Mouse (Mus musculus): ENCODE data around the gene Plce1.
"Not testable (repeated sequence)": the region's sequence is repeated elsewhere in the genome, so short reads cannot be mapped to it uniquely, and the experiment has no call there.

The Plce1 gene

DNA sequence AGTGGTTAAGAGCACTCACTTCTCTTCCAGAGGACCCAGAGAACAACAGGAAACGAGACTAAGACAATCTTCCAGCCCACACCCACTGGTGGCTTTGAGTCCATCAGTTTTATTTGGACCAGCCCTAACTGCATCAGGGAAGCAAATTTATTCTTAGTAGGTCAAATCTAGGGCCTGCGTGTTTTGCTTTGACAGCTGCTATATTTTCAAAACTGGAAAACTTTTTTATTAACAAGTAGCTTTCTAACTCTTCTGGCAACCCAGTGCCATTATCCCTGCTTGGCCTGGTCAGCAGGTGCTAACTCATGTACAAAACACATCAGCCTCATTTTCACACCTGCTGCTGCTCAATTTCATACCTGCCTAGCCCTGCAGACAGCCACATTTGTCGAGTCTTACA lies 151.3 kb downstream of the Plce1 start:
- no peak for DNase-seq (ENCODE audit: low read depth, low spot score)

DNA sequence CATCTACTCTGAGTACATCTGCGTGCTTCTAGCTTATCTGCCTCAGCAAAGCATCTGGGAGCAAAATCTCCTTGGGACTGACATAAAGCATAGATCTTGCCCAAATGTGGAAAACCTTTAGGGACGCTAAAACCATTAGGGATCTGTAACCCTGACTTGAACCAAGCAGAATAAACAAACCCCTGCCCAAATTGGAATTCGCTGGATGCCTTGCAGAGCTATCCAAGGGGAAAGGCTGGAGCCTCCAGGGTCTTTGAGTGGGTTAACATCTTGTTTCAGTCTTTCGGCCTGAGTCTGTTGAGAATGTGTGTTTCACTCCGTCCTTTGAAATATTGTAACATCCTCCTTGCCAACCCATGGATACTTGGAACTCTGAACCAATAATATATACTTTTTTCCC lies 152.4 kb downstream of the Plce1 start:
- DNase-seq (ENCODE audit: low read depth, low spot score) = no peak

DNA sequence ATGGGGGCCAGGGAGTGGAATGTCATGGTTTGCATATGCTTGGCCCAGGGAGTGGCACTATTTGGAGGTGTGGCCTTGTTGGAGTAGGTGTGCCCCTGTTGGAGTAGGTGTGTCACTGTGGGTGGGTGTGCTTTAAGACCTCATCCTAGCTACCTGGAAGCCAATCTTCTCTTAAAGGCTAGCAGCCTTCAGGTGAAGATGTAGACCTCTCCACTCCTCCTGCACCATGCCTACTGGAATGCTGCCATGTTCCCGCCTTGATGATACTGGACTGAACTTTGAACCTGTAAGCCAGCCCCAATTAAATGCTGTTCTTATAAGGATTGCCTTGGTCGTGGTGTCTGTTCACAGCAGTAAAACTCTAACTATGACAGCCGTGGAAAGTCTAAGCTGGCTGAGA lies 158.1 kb downstream of the Plce1 start:
- DNase-seq (ENCODE audit: low read depth, low spot score) = no peak

DNA sequence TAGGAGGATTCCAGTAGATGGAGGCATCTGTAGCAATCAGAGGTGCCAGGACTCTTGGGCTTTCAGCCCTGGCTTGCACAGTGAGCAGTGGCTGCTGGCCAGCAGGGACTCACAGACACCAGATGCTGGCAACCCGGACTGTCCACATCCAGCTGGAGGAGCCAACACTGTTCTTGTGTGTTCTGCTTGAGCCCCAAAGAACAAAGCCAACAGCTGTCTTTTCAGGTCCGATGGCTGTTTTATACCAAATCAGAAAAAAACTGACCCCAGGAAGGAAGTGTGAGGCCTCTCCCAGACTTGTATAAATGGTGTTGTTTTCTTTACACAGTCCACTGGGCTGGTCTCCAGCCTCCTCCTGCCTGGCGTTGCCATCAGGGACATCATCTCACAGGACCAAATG lies 158.9 kb downstream of the Plce1 start:
- no peak for DNase-seq (ENCODE audit: low read depth, low spot score)

DNA sequence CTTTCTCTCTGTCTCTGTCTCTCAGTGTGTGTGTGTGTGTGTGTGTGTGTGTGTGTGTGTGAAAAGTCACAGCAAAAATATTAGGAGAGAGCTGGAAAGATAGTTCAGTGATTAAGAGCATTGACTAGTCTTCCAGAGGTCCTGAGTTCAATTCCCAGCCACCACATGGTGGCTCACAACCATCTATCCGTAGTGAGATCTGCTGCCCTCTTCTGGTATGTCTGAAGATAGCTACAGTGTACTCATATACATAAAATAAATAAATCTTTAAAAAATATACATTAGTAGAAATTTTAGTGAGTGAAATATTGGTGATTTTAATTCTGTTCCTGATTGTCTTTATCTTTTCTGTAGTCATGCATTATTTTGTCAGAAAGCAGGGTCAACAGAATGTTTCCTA lies 161.6 kb downstream of the Plce1 start:
- DNase-seq (ENCODE audit: low read depth, low spot score) = not testable (repeated sequence)

DNA sequence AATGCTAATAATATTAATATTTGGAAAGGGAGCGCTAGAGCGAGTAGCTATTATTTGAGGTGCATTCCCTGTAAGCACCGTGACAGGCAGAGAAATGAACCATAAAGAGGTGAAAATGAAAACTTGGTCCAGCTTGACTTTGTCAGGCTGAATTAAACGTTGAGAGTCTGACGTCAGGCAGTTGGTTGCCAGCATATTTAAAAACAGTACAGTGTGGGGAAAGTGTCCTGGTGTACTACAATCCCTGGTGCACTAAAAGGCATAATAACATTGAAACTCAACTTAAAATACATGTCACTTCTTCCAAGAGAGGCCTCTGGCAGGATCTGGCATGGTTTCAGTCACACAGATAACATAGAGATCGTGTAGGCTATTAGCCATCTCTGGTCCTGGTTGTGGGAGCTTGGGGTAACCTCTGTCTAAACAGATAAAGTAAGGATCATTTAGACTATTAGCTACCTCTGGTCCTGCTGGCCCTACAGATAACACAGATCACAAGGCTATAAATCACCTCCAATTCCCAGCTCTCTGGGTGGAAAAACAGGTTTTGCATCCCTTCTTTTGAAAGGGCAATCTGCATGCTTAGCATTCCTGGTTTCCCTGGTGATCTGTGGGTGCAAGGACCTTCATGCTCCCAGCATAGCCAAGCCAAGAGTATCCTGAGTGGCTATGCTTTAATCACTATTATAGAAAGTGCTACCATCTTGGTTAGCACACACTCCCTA lies 164.1 kb downstream of the Plce1 start:
- DNase-seq (ENCODE audit: low read depth, low spot score) = no peak

DNA sequence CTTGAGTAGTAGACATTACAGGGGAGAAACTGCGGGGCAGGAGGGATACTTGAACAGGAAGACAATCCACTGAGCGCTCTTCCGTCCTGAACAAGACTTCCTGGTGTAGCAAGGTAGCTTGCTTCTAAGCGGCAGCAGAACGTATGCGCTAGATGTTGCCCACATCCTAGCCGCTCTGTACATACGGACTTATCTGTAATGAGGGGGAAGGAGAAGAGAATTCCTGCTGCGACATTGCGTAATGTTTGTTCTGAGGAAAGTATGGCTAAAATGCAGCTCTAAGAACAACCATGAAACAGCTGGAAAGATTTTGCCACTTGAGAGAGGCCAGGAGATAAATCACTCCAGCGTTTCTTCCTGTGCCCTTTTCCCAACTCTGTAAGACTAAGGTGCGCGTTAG lies 177.1 kb downstream of the Plce1 start:
- DNase-seq (ENCODE audit: low read depth, low spot score) = no peak

DNA sequence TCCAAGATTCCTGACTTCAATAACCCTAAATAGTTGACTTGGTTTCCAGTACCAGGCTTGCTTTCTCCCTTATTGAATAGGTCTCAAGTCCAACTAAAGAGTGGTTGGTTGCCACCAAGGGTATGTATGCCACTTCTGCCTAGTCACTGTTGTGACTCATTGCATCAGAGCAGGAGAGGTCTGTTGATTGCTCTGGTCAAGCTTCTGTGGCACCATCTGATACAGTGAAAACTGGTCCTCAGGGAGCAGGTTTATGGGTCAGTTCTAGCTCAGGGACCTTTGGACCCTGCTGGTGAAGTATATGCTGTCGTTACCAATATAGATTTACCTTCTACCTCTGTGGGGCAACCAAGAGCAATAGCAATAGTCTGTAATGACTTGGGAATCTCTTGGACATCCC lies 184.5 kb downstream of the Plce1 start:
- DNase-seq (ENCODE audit: low read depth, low spot score) = no peak

DNA sequence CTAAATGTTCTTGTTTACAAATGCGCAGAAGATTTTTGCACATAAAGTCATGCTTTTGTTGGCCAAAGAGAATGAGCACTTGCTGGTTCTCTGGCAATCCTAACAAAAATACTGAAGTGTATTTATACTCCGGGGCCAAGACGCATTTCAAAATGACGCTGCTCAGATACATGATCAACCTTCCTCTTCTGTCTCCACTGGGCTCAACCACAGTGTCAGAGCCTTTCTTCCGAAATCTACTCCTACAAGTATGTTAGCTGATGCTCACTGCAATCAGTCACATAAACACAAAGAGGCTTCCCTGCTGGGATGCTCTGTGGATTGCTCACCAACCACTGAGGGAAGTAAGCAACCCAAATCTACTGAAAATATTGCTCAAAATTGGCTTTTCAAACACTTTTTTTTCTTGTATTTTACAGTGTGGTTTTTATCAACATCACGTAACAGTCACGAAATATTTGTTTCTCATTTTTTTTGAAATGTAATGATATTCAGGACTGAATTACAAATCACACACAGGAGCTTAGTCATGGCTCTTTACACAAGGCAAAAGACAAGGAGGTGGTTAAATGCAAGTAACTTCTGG lies 191.2 kb downstream of the Plce1 start:
- DNase-seq (ENCODE audit: low read depth, low spot score) = no peak

DNA sequence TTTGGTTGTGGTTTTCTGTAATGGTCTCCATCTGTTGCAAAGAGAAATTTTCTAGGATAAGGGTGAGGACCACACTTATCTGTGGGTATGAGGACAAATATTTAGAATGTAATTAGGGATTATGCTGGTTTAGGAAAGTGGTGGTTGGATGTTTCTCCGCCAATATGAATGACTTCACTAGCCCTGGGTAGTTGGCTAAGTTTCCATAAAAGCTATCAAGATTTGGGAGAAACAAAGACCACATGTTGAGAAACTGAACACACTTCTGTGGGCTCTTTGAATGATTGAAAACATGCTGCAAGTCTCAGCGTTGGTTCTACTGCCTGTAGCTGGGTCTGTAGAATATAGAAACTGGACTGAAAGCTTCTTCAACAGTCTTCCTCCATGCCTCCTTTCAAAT lies 193.0 kb downstream of the Plce1 start:
- DNase-seq (ENCODE audit: low read depth, low spot score) = no peak

DNA sequence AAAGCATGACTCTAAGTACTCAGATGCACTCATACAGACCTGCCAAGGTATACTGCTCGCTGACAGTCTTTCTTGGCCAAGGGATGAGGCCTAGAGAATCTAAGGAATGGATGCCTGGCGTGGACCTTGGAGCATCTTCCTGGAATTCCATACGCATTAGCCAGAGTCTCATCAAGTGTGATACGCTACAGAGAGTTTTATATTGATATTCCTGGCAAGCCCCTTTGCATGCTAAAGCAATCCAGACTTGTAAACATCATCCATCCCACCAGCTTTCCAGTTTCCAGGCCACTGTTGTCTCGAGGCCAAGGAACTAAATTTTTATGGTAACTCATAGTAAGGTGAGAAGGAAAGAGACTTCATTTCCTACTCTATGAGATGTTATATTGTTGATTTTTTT lies 197.7 kb downstream of the Plce1 start:
- DNase-seq (ENCODE audit: low read depth, low spot score) = no peak

DNA sequence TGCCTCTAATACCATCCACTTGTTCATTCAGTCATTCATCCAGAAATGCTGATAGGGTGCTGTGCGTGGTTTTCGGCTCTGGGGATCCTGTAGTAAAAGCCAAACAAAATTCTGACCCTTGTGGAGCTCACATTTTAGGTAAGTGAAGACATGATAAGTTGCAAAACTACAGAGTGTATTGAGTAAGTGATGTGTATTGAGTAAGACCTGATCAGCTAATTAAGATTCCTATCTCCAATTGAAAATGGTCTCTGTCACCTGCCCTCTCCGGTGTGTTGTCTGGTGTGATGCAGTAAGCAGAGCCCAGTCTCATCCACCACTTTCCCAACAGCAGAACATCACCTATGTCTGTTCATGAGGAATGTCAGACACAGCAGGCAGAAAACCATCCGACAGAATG lies 198.6 kb downstream of the Plce1 start:
- no peak for DNase-seq (ENCODE audit: low read depth, low spot score)

DNA sequence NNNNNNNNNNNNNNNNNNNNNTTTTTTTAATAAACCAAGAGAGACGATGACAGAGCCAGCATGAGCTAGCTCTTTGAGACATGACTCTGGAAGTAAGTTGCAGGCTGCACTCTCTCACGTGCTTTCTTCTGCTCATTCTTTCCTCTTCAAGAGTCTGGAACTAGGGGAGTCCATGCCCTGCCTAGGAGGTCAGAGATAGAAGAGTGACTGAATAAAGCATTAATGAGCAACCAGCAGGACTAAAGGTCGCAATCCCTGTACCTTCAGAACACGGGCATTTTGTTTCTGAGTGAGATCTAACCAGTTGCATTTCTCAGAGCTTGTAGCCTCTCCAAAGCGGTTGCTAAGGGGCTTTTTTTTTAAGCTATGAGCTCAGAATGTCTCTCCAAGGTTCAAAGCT lies 206.4 kb downstream of the Plce1 start:
- DNase-seq (ENCODE audit: low read depth, low spot score) = no peak

DNA sequence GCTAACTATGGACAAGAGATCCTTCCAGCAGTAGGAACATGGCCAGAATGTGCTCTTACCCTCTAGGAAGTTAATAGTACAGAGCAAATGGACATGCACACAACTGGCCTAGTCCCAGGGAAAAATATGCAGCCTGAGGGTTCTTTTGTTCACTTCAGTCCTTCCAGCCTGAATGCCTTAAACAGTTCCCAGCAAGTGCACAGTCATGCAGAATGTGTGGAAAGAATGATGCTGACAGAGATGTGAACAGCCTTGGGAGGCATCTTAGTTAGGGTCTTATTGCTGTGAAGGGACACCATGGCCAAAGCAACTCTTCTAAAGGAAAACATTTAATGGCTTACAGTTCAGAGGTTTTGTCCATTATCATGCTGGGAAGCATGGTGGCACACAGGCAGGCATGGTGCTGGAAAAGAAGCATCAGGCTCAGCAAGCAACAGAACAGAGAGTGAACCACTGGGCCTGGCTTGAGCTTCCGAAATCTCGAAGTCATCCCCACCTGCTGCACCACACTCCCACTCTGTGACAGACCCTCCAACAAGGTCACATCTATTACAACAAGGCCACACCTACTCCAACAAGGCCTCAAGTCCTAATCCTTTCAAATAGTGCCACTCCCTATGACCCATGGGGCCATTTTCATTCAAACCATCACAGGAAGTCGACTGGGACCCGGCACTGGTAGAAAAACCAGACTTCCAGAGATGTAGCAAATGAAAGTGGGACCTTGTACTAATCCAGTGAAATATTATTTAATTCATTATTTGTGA lies 208.0 kb downstream of the Plce1 start:
- DNase-seq (ENCODE audit: low read depth, low spot score) = no peak

DNA sequence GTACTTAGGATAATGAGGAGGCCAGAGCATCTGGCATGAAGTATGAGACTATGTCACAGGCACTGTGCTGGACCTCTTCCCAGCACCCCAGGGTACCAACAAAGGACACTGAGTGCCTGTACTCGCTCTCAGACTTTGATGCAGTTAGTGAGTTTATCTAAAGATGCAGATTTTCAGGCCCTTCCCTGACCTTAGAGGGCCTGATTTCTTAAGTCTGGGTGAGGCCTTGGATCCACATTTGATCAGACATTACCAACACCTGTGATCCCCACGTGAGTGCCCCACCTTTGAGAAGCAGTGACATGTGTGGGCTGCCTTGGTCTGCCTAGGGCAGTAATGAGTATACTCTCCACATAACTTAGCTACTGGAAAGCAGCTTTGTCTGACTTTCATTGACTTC lies 209.4 kb downstream of the Plce1 start:
- DNase-seq (ENCODE audit: low read depth, low spot score) = no peak

DNA sequence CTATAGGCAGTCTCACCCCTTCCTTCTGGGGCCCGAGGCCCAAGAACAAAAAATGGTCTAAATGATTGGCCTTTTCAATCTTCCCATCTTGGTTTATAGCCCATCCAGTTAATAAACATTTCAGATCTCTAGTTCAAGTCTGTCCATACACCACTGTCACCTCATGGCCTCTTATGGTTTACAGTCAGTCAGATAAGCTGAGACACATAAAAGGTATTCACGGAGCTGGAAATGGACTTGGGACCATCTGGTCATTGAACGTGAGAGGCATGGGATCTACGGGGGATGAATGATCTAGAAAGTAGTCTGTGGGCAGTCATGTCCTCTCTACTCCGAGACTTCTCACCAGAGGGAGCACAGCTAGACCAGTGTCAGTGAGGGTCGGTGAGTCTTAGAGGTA lies 210.6 kb downstream of the Plce1 start:
- DNase-seq (ENCODE audit: low read depth, low spot score) = no peak

DNA sequence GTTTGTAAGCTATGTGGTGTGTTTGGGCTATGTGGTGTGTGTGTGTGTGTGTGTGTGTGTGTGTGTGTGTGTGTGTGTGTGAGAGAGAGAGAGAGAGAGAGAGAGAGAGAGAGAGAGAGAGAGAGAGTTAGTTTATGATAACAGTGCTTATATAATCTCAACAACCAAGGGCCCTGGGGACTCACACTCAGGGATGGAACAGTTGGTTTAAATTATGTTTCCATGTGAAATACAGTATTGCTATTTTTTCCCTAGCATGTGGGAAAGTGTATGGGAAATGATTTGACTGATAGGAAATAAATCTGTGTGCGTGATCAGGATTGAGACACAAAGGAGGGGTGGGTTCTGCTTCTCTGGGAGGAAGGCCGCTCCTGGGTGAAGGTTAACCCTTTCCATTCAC lies 212.4 kb downstream of the Plce1 start:
- no peak for DNase-seq (ENCODE audit: low read depth, low spot score)

DNA sequence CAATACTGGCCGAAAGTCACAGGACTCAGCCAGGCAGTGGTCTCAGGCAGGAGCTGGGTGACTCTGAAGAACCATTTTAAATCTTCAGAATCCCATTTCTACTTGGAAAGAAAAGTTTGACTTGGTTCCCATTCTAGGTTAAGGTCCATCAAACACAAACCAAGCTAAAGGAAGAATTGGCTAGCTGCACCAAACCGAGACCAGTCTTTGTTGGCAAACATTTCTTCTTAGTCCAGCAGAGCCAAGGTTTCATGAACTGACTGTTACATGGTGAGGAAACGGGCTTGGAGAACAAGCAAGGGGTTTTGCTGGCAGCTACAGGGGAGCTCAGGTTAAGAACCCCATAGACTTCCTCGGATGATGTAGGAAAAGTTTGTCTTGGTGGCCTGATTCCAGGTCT lies 212.9 kb downstream of the Plce1 start:
- no peak for DNase-seq (ENCODE audit: low read depth, low spot score)

DNA sequence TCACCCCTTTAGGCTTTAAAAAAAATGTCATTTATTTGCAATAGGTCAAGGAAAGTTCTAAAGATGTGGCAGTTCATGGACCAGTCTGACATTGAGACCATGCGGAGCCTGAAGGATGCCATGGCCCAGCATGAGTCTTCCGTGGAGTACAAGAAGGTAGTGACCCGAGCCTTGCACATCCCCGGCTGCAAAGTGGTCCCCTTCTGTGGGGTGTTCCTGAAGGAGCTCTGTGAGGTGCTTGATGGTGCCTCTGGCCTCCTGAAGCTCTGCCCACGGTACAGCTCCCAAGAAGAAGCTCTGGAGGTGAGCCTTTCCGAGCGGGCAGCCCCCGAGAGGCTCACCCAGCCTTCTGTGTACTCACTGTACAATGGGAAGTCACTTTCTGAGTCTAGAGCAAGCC lies 220.9 kb downstream of the Plce1 start:
- DNase-seq (ENCODE audit: low read depth, low spot score) = no peak

DNA sequence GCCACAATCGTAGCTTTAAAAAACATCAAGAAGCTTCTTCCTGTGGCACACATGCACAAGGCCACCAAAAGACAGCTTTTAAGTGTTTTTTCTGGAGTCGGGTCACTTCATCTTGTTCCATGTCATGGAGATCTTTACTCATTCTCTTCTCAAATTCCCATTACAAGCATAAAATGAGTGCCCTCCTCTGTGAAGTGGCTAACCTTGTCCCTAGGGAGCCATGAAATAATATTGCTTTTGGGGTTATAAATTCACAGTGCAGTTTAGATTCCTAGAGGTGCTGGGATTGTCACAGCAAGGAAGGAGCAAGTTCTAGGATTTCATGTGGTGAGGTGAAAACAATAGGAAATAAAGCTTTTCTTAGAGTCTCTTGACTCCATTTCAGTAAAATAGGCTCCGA lies 223.8 kb downstream of the Plce1 start:
- DNase-seq (ENCODE audit: low read depth, low spot score) = no peak

DNA sequence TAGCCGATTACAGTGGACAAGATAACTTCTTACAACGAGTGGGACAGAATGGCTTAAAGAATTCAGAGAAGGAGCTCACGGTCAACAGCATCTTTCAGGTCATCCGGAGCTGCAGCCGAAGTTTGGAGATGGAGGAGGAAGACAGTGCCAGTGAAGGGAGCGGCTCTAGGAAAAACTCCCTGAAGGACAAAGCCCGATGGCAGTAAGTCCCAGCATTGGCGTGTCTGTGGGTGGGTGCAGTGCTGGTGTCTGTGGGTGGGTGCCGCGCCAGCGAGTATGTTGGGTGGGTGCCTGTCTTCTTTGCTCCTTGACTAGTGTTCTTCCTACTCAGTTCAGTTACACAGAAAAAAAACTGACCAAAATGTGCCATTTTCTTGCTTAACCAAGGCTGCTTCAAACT lies 224.3 kb downstream of the Plce1 start:
- DNase-seq (ENCODE audit: low read depth, low spot score) = no peak

DNA sequence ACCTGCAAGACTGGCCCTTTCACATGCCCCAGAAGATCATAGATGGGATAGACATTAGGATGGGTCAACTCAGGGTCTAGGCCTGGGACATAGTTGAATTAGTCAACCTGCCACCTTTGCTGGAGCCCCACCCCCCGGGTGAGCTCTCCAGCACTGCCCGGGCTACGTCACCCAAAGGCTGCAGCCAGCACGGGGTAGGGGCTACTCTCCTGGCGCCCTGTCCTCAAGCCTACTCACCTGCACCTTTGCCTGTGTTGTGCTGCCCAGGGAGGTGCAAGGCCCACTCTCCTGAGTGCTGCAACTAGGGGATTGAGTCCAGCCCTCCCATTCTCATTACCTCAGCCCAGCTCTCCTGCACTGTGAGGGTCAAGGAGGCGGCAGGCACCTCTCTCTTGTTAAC lies 225.5 kb downstream of the Plce1 start:
- DNase-seq (ENCODE audit: low read depth, low spot score) = no peak

DNA sequence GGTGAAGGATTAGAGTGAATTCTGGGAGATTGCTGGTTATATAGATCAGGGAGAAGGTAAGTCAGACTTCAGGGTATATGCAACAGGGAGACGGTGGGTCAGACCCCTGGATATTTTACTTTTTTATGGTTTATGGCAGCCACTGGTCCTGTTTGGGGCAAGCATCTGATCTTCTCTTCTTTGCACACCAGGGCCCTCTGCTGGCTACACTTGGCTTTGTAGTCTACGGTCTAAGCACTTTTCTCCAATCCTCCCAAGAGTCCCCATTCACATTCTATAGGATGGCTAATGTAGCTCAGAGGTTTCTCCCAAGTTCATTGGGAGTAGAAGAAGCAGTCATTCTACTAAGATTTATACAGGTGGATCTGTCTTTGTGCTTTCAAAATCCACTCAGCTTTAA lies 228.5 kb downstream of the Plce1 start:
- DNase-seq (ENCODE audit: low read depth, low spot score) = no peak
